In genomic region chr8:69984876-69985553, GRCm38 (mm10) we compare ENCODE assay signal across 20 mouse cellular contexts. TPM values are rescaled to one million over a fixed set of nuclear protein-coding genes. Genes with fewer than 3 reads are reported as not detected.
DNase-seq lines count a peak whose midpoint lies in the region; ATAC-seq and TF ChIP-seq lines count a peak whose summit lies in the region.
"Had no signal": no experiment of that assay in that cellular context is flagged by ENCODE, and none has a peak within 500 bp of the region (broad histone marks: within the 10 kb centered on the region; RNA-seq: fewer than 3 reads in every experiment).

No protein-coding gene starts in this region.

- no peaks in the 10 kb centered on the region for H3K27me3 ChIP-seq in forebrain, postnatal 0 days (ENCODE audit: insufficient read depth, low read length)
- H3K27me3 ChIP-seq: heart, embryonic 12.5 days; midbrain, embryonic 13.5 days had no signal

- TF ChIP-seq CTCF in forebrain, postnatal 0 days (IDR thresholded peaks at IDR 0.05; ENCODE audit: low read depth) = no peak

- H3K4me1 ChIP-seq in forebrain, postnatal 0 days (ENCODE audit: insufficient read depth) = no peaks in the 10 kb centered on the region
- H3K4me1 ChIP-seq: midbrain, embryonic 13.5 days had no signal

- 91% methylated on average over 2 of the region's 2 CpGs for WGBS in forebrain, postnatal 0 days

- ATAC-seq in common myeloid progenitor, adult 5-6 weeks (replicated peaks; ENCODE audit: low read depth, poor library complexity, severe bottlenecking) = peak; percentile 83
- peak; percentile 13; the same call in 1 of the 2 replicates for ATAC-seq in neutrophil, adult 5-6 weeks (ENCODE audit: extremely low read depth, insufficient number of reproducible peaks, low FRiP score, poor library complexity, severe bottlenecking)
- ATAC-seq in forebrain, postnatal 0 days = no peak
- ATAC-seq: forebrain, embryonic 16.5 days; hindbrain, postnatal 0 days; midbrain, embryonic 13.5 days had no signal

- no peak overlapping the region for H3K4me3 ChIP-seq in forebrain, postnatal 0 days (ENCODE audit: low read depth, low read length)
- H3K4me3 ChIP-seq: heart, embryonic 12.5 days; midbrain, embryonic 13.5 days had no signal

- DNase-seq in heart, adult 11 months = peak; percentile 87
- DNase-seq in heart, adult 8-10 months (ENCODE audit: low spot score) = no peak
- DNase-seq in 416B (ENCODE audit: low read depth) = peak; percentile 62
- no peak for DNase-seq in forebrain, postnatal 0 days
- no peak for DNase-seq in Muller cell, postnatal 12 days (ENCODE audit: inconsistent ontology term)
- DNase-seq in gastrocnemius, adult 18-20 months (ENCODE audit: low spot score) = no peak
- DNase-seq: adrenal gland, postnatal 14 days; cerebellum, postnatal 10 days; gastrocnemius, postnatal 14 days; heart, postnatal 36 days; kidney, adult 8-10 months; lung, embryonic 14.5 days; right cerebral cortex, postnatal 14 days had no signal

- H3K27ac ChIP-seq in forebrain, postnatal 0 days (ENCODE audit: low read depth, low read length) = no peak overlapping the region
- H3K27ac ChIP-seq: hindbrain, postnatal 0 days; midbrain, embryonic 13.5 days had no signal

- H3K9ac ChIP-seq in forebrain, postnatal 0 days = no peak overlapping the region
- H3K9ac ChIP-seq: heart, embryonic 12.5 days; lung, embryonic 14.5 days; midbrain, embryonic 13.5 days had no signal

- no peak overlapping the region for H3K4me2 ChIP-seq in forebrain, postnatal 0 days (ENCODE audit: low read depth)
- H3K4me2 ChIP-seq: heart, embryonic 12.5 days; lung, embryonic 14.5 days; midbrain, embryonic 13.5 days had no signal

- H3K9me3 ChIP-seq in forebrain, postnatal 0 days (ENCODE audit: low read length) = no peaks in the 10 kb centered on the region
- H3K9me3 ChIP-seq: G1E; heart, embryonic 12.5 days; midbrain, embryonic 13.5 days had no signal

- no peaks in the 10 kb centered on the region for H3K36me3 ChIP-seq in forebrain, postnatal 0 days (ENCODE audit: insufficient read depth)
- H3K36me3 ChIP-seq: heart, embryonic 12.5 days; midbrain, embryonic 13.5 days had no signal

RNA-seq across cellular contexts. Expression of gene Gatad2a, which starts 11.2 kb away (rescaled TPM):
- total RNA-seq in heart, adult 8-10 months (2022) = 10 to 100 TPM; 28.0 to 31.2 (median 30.0) TPM
- total RNA-seq in common myeloid progenitor, adult 5-6 weeks (2017) = 86.7 and 90.0 TPM in 2 replicates
- 52.6 and 64.2 TPM in 2 replicates for total RNA-seq in neutrophil, adult 5-6 weeks (2017)
- 22.9 and 27.8 TPM in 2 replicates for total RNA-seq in forebrain, postnatal 0 days (2014; rRNA removed)
- 21.7 and 24.9 TPM in 2 replicates for polyA plus RNA-seq in forebrain, postnatal 0 days (2015; fragmentation: Nextera tagmentation; extraction: Ambion mirVana)
- 10 to 100 TPM; 28.6 to 38.8 TPM for total RNA-seq in gastrocnemius, adult 18-20 months (2021)

RNA-seq across cellular contexts. Expression of gene Mau2, which starts 57.5 kb away (rescaled TPM):
- 10 to 100 TPM; 29.6 to 34.3 (median 31.3) TPM for total RNA-seq in heart, adult 8-10 months (2022)
- 30.5 and 31.4 TPM in 2 replicates for total RNA-seq in common myeloid progenitor, adult 5-6 weeks (2017)
- total RNA-seq in neutrophil, adult 5-6 weeks (2017) = 104 and 111 TPM in 2 replicates
- 137 and 142 TPM in 2 replicates for total RNA-seq in forebrain, postnatal 0 days (2014; rRNA removed)
- 46.6 and 56.2 TPM in 2 replicates for polyA plus RNA-seq in forebrain, postnatal 0 days (2015; fragmentation: Nextera tagmentation; extraction: Ambion mirVana)
- 10 to 100 TPM; 21.7 to 22.5 TPM for total RNA-seq in gastrocnemius, adult 18-20 months (2021)

RNA-seq across cellular contexts. Expression of gene Sugp1, which starts 57.6 kb away (rescaled TPM):
- 10 to 100 TPM; 17.0 to 21.6 (median 19.1) TPM for total RNA-seq in heart, adult 8-10 months (2022)
- total RNA-seq in common myeloid progenitor, adult 5-6 weeks (2017) = 27.7 and 31.5 TPM in 2 replicates
- total RNA-seq in neutrophil, adult 5-6 weeks (2017) = 46.8 and 51.9 TPM in 2 replicates
- total RNA-seq in forebrain, postnatal 0 days (2014; rRNA removed) = 19.9 and 20.9 TPM in 2 replicates
- 41.8 and 46.1 TPM in 2 replicates for polyA plus RNA-seq in forebrain, postnatal 0 days (2015; fragmentation: Nextera tagmentation; extraction: Ambion mirVana)
- total RNA-seq in gastrocnemius, adult 18-20 months (2021) = 10 to 100 TPM; 16.1 to 19.5 TPM

Comparison
In these comparisons a context has a peak if more than half of its experiments do, and no peak if none do; other contexts are left out.
1. DNase-seq: peak in heart, adult 11 months (single experiment) and 416B (single experiment); none in heart, adult 8-10 months (single experiment), forebrain, postnatal 0 days (single experiment), Muller cell, postnatal 12 days (single experiment) and gastrocnemius, adult 18-20 months (single experiment).